Mouse (Mus musculus) spleen, adult 2 months (tissue): Measurements from ENCODE around the gene Sfmbt1. TPM values are rescaled to one million over a fixed set of nuclear protein-coding genes. Genes with fewer than 3 reads are reported as not detected.

Experiments used
- DNase-seq, 2 experiments: peaks; one replicate each; pipeline versions ENCODE4 v3.0.0 to v3.0.0-alpha.2; 2012 to 2021; ENCODE audit warnings: low spot score in 2 of 2, low read depth in 1 of 2
- H3K27ac ChIP-seq: fragments of 200-500 bp; 2 replicates; pipeline ENCODE4 v1.5.1; 2012; ENCODE audit warnings: low read length, inconsistent platforms; ENCODE audit not compliant: insufficient read depth
- H3K27me3 ChIP-seq: fragments of 200-500 bp; 2 replicates; pipeline ENCODE4 v1.6.1; 2012; ENCODE audit warnings: mild to moderate bottlenecking, moderate library complexity, low read length, inconsistent platforms; ENCODE audit not compliant: control insufficient read depth, insufficient read depth
- H3K36me3 ChIP-seq: fragments of 200-500 bp; 2 replicates; pipeline ENCODE4 v1.6.1; 2012; ENCODE audit warnings: mild to moderate bottlenecking, low read length, inconsistent platforms; ENCODE audit not compliant: control insufficient read depth, insufficient read depth
- H3K4me1 ChIP-seq: fragments of 200-500 bp; 2 replicates; pipeline ENCODE4 v1.6.1; 2011; ENCODE audit warnings: inconsistent platforms; ENCODE audit not compliant: control insufficient read depth, insufficient read depth, insufficient read length
- H3K4me3 ChIP-seq: fragments of 200-500 bp; 2 replicates; pipeline ENCODE4 v1.5.1; 2011; ENCODE audit warnings: mild to moderate bottlenecking, inconsistent platforms; ENCODE audit not compliant: insufficient read depth, insufficient read length; ENCODE audit errors: extremely low read depth
- CTCF ChIP-seq: fragments of 200-500 bp; IDR thresholded peaks from 2 replicates; pipeline ENCODE4 v1.5.1; 2011; ENCODE audit warnings: mild to moderate bottlenecking, inconsistent platforms; ENCODE audit not compliant: insufficient read depth, insufficient read length, insufficient replicate concordance; ENCODE audit errors: extremely low read depth
- POLR2A ChIP-seq: fragments of 200-500 bp; IDR thresholded peaks from 2 replicates; pipeline ENCODE4 v1.6.1; 2011; ENCODE audit warnings: low read depth, low read length, inconsistent platforms
- WGBS: fragments of 180-500 bp; shearing (Covaris S2); methylation state at CpG from one replicate; pipeline ENCODE4 v1.1.7; 2018; 5-methylcytosine and 5-hydroxymethylcytosine counted together
- polyA plus RNA-seq: library from polyadenylated mRNA; depleted of rRNA; stranded (reverse); fragments of >200 nt; gene quantifications from 2 replicates; pipeline ENCODE4 v1.2.3, GENCODE M21; 2012

Sfmbt1 gene
- polyA plus RNA-seq, 1 experiment: 1.3 TPM

DNA sequence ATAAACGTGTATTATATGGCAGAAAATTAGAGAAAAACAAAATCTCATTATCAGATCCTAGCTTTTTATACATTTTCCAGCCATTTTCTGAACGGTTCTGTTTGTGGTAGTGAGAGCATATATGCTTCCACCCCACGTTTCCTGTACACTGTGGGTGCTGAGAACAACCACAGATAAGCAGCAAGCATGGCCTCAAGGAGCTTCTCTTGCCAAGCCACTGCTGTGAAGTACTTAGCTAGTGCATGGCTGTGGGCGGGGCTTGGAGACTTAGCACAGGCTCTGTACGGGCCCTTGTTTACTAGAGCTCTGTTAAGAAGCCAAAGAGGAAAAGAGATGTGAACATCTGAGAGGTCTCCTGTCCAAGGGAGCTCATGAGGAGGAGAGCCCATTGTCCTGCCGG, 39.7 kb upstream of the Sfmbt1 start:
- WGBS: 48% methylated on average over 6 of the region's 6 CpGs
- peaks cover 8% of the 10 kb centered on the region; the same call in 1 of the 2 replicates for H3K4me1 ChIP-seq
- no peak for DNase-seq
- no peak overlapping the region for H3K27ac ChIP-seq
- TF ChIP-seq POLR2A: no peak
- TF ChIP-seq CTCF: no peak
- no peak overlapping the region for H3K4me3 ChIP-seq
- H3K36me3 ChIP-seq: peaks cover 11% of the 10 kb centered on the region
- H3K27me3 ChIP-seq: no peaks in the 10 kb centered on the region

DNA sequence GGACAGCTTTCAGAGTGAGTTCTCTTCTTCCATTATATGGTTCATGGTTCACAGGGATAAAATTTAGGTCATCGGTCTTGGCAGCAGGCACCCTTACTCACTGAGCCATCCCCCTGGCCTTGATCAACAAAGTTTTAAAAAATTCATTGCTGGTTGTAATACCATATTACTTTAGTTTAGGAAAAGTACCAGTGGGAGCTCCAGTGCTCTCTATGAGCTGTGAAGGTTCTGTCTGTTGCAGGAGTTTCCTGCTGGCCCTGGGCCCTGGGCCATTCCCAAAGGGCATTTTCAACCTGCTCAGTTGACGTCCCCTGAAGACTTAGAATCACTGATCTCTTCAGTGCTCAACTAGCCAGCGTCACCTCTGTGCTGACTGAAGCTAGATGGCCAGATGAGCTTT, 32.5 kb upstream of the Sfmbt1 start:
- H3K36me3 ChIP-seq: peaks cover 16% of the 10 kb centered on the region
- H3K4me3 ChIP-seq: no peak overlapping the region
- no peak for DNase-seq

DNA sequence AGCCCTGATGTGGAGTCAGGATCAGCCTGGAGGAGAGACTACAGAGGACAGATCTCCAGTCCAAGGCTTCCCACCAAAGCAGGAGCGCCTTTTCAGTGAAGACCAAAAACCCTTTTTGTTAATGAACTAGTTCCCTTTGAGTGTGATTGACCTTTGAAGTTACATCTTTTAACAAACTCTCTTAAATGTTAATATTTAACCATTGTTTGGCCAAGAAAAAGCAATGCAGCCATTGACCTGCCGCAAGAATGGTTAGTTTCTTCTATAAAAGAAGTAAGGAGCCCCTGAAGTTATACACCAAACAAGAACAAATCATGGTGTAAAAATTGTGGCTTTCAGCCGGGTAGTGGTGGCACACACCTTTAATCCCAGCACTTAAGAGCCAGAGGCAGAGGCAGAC, 24.0 kb upstream of the Sfmbt1 start:
- TF ChIP-seq POLR2A (no peak), CTCF (no peak)
- peaks cover 10% of the 10 kb centered on the region for H3K36me3 ChIP-seq
- no peak overlapping the region for H3K4me3 ChIP-seq
- H3K4me1 ChIP-seq: no peaks in the 10 kb centered on the region
- DNase-seq: no peak
- 94% methylated on average over 3 of the region's 3 CpGs for WGBS
- no peaks in the 10 kb centered on the region for H3K27me3 ChIP-seq
- no peak overlapping the region for H3K27ac ChIP-seq

More for the DNA sequence above, 32.5 kb upstream of the Sfmbt1 start:
- Histone ChIP-seq H3K27ac (no peak overlapping the region), H3K4me1 (no peaks in the 10 kb centered on the region), H3K27me3 (no peaks in the 10 kb centered on the region)
- TF ChIP-seq CTCF: no peak
- no peak for TF ChIP-seq POLR2A
- 94% methylated on average over 3 of the region's 3 CpGs for WGBS

DNA sequence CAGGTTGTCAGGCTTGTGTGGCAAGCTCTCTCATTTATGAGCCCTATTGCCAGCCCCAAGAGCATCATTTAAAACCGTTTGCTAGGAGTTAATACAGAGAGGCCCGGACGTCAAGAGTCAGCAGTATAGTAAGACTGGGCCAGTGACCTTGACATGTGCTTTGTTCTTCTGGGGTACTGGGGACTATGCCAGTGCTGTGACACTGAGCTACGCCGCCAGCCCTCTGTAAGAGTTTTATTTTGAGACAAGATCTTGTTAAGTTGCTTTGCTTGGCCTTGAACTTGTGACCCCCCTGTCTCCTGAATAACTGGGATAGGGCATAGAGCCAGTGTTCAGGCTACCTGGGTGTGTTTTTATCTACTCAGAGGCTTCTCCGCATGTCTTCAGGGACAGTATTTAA, 22.2 kb upstream of the Sfmbt1 start:
- H3K27me3 ChIP-seq: no peaks in the 10 kb centered on the region
- no peak for TF ChIP-seq CTCF
- no peak for TF ChIP-seq POLR2A
- H3K4me3 ChIP-seq: no peak overlapping the region
- H3K4me1 ChIP-seq: no peaks in the 10 kb centered on the region
- no peak for DNase-seq
- H3K27ac ChIP-seq: no peak overlapping the region
- WGBS: 90% methylated on average over 6 of the region's 6 CpGs
- peaks cover 8% of the 10 kb centered on the region for H3K36me3 ChIP-seq

- Histone ChIP-seq H3K27me3 (no peaks in the 10 kb centered on the region), H3K4me3 (no peak overlapping the region), H3K36me3 (peaks cover 5% of the 10 kb centered on the region), H3K4me1 (no peaks in the 10 kb centered on the region), H3K27ac (no peak overlapping the region)
- no peak for TF ChIP-seq CTCF
- no peak for TF ChIP-seq POLR2A
- 78% methylated on average over 2 of the region's 2 CpGs for WGBS
- no peak for DNase-seq
Measured at GRCm38 (mm10) chr14:30694786-30695185, 19.9 kb upstream of the Sfmbt1 start.

DNA sequence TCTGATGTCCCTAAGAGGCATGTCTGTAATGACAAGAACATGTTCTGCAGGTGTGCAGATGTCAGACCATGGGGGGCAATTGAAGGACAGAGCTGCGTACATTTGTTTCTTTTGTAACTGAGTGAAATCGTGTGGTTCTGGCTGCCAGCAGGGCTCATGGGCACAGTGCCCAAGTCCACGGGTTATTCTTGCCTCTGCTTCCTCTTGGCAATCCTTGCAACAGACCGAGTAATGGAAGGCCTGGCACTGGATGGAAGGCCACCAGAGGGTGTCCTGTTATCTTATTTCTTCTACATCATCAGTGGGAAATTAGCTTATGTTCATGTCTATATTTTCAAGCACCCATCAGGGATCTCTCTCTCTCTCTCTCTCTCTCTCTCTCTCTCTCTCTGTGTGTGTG, 19.0 kb upstream of the Sfmbt1 start:
- Histone ChIP-seq H3K4me3 (no peak overlapping the region), H3K36me3 (no peaks in the 10 kb centered on the region; the same call in 1 of the 2 replicates), H3K27me3 (no peaks in the 10 kb centered on the region), H3K27ac (no peak overlapping the region), H3K4me1 (no peaks in the 10 kb centered on the region)
- no peak for DNase-seq
- no peak for TF ChIP-seq POLR2A
- 22% methylated on average over 4 of the region's 4 CpGs for WGBS

GRCm38 (mm10) chr14:30697407-30698052, 17.1 kb upstream of the Sfmbt1 start:
- H3K4me1 ChIP-seq: no peaks in the 10 kb centered on the region
- H3K36me3 ChIP-seq: no peaks in the 10 kb centered on the region
- no peaks in the 10 kb centered on the region for H3K27me3 ChIP-seq
- WGBS: 91% methylated on average over 15 of the region's 15 CpGs
- no peak for DNase-seq
- H3K4me3 ChIP-seq: no peak overlapping the region
- no peak for TF ChIP-seq POLR2A
- no peak for TF ChIP-seq CTCF
- no peak overlapping the region for H3K27ac ChIP-seq
